Mouse (Mus musculus) erythroblast, embryonic 14.5 days (primary cell): ENCODE data around the gene Acer3.

Experiments
- GATA1 ChIP-seq: IDR thresholded peaks from 2 replicates; pipeline ENCODE4 v1.6.1; 2012; ENCODE audit warnings: low read length, inconsistent platforms, mixed read lengths
- TAL1 ChIP-seq: IDR thresholded peaks from 3 replicates; pipeline ENCODE4 v1.6.1; 2012; ENCODE audit warnings: low read length, inconsistent platforms, mixed read lengths

- TF ChIP-seq GATA1 = no peak
- TF ChIP-seq TAL1 = no peak
Observed at GRCm38 (mm10) chr7:98323288-98324019, 2.4 kb upstream of the Acer3 start.
